Mouse (Mus musculus) lung, embryonic 14.5 days (tissue): ENCODE results near the gene 4921530L21Rik. TPM values are rescaled to one million over a fixed set of nuclear protein-coding genes. Genes with fewer than 3 reads are reported as not detected.
A peak's percentile ranks its signal among the peaks of the same experiment; 100 is the strongest.

ENCODE experiments used
- ATAC-seq: fragments of 200-750 bp; cut with Nextera tagmentation; 2 replicates; pipeline ENCODE4 v1.8.0; 2017; ENCODE audit warnings: mild to moderate bottlenecking, moderate TSS enrichment, moderate library complexity; ENCODE audit not compliant: insufficient read depth
- DNase-seq: peaks from one replicate; pipeline ENCODE4 v3.0.0-alpha.2; 2015
- H3K27ac ChIP-seq: fragments of 300-500 bp; sonication (generic); 2 replicates; pipeline ENCODE4 v1.5.1; 2014; ENCODE audit warnings: low read depth, mild to moderate bottlenecking, moderate library complexity
- H3K27me3 ChIP-seq: fragments of 300-500 bp; sonication (generic); 2 replicates; pipeline ENCODE4 v1.6.1; 2014; ENCODE audit warnings: low read length, control low read depth; ENCODE audit not compliant: insufficient read depth
- H3K36me3 ChIP-seq: fragments of 300-500 bp; sonication (generic); 2 replicates; pipeline ENCODE4 v1.6.1; 2014; ENCODE audit warnings: control low read depth; ENCODE audit not compliant: insufficient read depth
- H3K4me1 ChIP-seq: fragments of 300-500 bp; sonication (generic); 2 replicates; pipeline ENCODE4 v1.6.1; 2014; ENCODE audit warnings: antibody characterized with exemption, control low read depth; ENCODE audit not compliant: insufficient read depth
- H3K4me2 ChIP-seq: fragments of 300-500 bp; sonication (generic); 2 replicates; pipeline ENCODE4 v1.6.1; 2014; ENCODE audit warnings: mild to moderate bottlenecking
- H3K4me3 ChIP-seq: fragments of 300-500 bp; sonication (generic); 2 replicates; pipeline ENCODE4 v1.5.1; 2014; ENCODE audit warnings: low read depth, low read length
- H3K9ac ChIP-seq: fragments of 300-500 bp; sonication (generic); 2 replicates; pipeline ENCODE4 v1.6.1; 2014
- H3K9me3 ChIP-seq: fragments of 300-500 bp; sonication (generic); 2 replicates; pipeline ENCODE4 v1.6.1; 2016; ENCODE audit warnings: low read depth, low read length, control low read depth
- CTCF ChIP-seq: IDR thresholded peaks from 2 replicates; pipeline ENCODE4 v1.5.1; 2016; ENCODE audit warnings: antibody characterized with exemption, low read depth
- WGBS: fragments of 180-500 bp; shearing (Covaris S2); extraction: QIAGEN DNeasy Blood & Tissue Kit; methylation state at CpG from one replicate; pipeline ENCODE4 v1.1.7; 2014; 5-methylcytosine and 5-hydroxymethylcytosine counted together
- polyA plus RNA-seq: library from polyadenylated mRNA; unstranded; fragments of >200 nt; fragmentation: Nextera tagmentation; extraction: Ambion mirVana; gene quantifications from 2 replicates; pipeline ENCODE4 v1.2.1, GENCODE M21; 2014

The 4921530L21Rik gene
- polyA plus RNA-seq: not detected in 2 replicates

DNA sequence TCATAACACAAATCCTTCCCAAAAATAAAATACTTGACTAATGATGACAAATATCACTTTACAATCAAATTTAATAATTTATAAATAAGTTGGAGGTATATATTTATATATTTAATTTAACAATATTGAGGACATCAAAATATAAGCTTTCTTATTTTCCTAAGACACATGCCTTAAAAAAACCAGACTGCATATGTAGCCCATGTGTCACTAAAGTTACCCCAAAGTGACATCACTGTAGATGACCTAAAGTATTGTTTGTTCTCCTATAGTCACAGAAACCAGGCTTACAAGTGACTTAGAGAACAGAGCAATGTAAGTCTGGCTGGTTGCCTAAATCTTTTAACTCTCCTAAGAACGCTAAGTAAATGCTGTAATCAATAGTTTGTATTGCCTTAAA is at the start of gene 4921530L21Rik:
TSS of gene 4921530L21Rik (plus strand) at position 301 of the 400 bp plus-strand sequence.
- no peak for ATAC-seq
- Histone ChIP-seq H3K9ac (no peak within 1 kb of the TSS), H3K4me3 (no peak within 1 kb of the TSS), H3K27me3 (no peaks in the 10 kb centered on the region), H3K4me1 (no peaks in the 10 kb centered on the region), H3K36me3 (no peaks in the 10 kb centered on the region), H3K4me2 (no peak within 1 kb of the TSS), H3K27ac (no peak within 1 kb of the TSS), H3K9me3 (no peaks in the 10 kb centered on the region)
- no peak for TF ChIP-seq CTCF
- no peak for DNase-seq
- 87% methylated on average over 1 of the region's 1 CpGs for WGBS

DNA sequence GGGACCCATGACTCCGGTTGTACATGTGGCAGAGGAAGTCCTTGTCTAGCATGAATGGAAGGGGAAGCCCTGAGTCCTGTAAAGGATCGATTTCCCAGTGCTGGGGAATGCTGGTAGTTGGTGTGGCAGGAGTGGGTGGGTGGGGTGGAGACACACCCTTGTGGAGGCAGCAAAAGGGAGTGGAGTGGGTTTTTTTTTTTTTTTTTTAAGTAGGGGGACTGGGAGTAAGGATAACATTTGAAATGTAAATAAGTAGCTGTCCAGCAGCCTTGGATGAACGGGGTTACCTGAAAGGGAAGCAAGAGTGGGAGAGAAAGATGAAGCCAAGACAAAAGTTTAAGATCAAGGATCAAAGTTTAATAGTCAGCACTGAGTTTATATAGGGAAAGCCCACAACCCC is 47.2 kb upstream of the 4921530L21Rik start:
- Histone ChIP-seq H3K27ac (no peak overlapping the region), H3K4me2 (no peak overlapping the region), H3K4me1 (no peaks in the 10 kb centered on the region), H3K27me3 (no peaks in the 10 kb centered on the region), H3K9me3 (no peaks in the 10 kb centered on the region), H3K9ac (no peak overlapping the region), H3K36me3 (no peaks in the 10 kb centered on the region), H3K4me3 (no peak overlapping the region)
- no peak for DNase-seq
- WGBS: 58% methylated on average over 3 of the region's 3 CpGs
- no peak for ATAC-seq
- TF ChIP-seq CTCF: no peak

DNA sequence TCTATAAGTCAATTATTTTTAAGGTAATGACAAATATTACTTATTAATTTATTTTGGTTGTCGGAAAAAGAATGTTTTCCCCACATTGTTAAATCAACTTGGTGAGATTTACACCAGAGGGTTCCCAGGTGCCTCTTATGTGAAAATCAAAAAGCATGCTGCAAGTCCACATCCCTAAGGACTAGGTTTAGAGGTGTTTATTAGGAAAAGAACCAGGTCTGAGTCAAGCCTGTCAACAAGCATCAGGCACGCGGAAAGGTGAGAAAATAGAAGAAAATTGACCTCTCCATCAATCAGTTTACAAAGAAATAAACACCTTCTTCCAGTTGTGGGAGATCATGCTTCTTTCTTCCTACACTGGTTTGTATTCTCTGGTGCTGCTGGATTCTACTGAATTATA is 18.1 kb upstream of the 4921530L21Rik start:
- 71% methylated on average over 3 of the region's 3 CpGs for WGBS

DNA sequence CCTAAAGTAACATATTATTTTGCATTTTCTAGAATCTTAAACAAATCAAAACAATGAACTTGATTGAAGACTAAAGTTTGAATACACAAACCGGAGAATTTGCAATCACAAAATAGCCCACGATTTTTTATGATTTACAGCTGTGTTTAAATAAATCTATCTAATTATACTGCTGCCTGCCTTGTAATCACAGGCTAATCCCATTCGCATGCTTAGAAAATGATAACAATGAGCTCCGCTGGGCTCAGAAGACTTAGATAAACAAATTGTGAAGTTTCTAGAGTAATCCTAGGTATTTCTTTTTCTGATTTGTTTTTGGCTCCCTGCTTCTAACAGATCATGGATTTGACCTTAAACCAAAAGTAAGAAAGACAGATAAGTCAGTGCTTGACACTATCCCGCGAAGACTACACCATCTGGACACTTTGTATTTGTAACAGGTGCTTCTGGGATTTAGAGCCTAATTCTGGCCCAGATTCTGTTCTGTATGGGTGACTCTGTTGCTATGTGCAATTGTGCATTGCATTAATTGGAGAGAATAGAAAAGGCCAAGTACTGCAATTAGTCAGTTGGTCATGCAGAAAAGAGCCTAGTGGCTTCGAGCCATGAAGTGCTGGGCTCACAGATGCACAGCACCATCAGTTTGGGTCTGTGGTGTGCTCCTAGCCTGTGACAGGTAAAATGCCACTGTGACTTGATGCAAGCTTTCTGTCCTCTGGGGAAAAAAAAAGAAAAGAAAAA is 15.2 kb upstream of the 4921530L21Rik start:
- Histone ChIP-seq H3K27ac (no peak overlapping the region), H3K4me1 (no peaks in the 10 kb centered on the region), H3K9ac (no peak overlapping the region), H3K36me3 (no peaks in the 10 kb centered on the region), H3K9me3 (no peaks in the 10 kb centered on the region), H3K4me3 (no peak overlapping the region), H3K27me3 (no peaks in the 10 kb centered on the region), H3K4me2 (no peak overlapping the region)
- no peak for DNase-seq
- 49% methylated on average over 7 of the region's 7 CpGs for WGBS
- TF ChIP-seq CTCF: no peak
- ATAC-seq: no peak

More for the DNA sequence above, 18.1 kb upstream of the 4921530L21Rik start:
- no peak for TF ChIP-seq CTCF
- Histone ChIP-seq H3K9ac (no peak overlapping the region), H3K4me1 (no peaks in the 10 kb centered on the region), H3K27ac (no peak overlapping the region), H3K4me3 (no peak overlapping the region), H3K27me3 (no peaks in the 10 kb centered on the region), H3K36me3 (no peaks in the 10 kb centered on the region), H3K4me2 (no peak overlapping the region), H3K9me3 (no peaks in the 10 kb centered on the region)
- no peak for ATAC-seq
- DNase-seq: no peak

DNA sequence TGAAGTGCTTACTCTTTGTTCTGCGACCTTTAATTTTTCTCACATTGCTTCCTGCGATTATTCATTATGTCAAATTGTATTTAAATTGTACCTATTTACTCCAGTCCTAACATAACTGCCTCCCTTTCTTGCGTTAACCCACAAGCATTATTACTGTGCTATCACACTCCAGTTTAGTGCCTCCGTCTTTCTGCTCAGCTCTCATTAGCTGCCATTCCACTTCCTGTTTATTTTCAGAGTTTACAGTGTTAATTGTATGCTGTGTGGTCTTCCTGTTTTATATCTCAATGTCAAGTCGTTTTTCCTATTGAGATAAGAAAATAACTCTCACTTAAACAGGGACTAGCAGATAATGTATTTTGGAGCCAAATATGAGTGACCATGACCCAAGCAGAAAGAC is 9.0 kb upstream of the 4921530L21Rik start:
- TF ChIP-seq CTCF: no peak
- 47% methylated on average over 5 of the region's 5 CpGs for WGBS

DNA sequence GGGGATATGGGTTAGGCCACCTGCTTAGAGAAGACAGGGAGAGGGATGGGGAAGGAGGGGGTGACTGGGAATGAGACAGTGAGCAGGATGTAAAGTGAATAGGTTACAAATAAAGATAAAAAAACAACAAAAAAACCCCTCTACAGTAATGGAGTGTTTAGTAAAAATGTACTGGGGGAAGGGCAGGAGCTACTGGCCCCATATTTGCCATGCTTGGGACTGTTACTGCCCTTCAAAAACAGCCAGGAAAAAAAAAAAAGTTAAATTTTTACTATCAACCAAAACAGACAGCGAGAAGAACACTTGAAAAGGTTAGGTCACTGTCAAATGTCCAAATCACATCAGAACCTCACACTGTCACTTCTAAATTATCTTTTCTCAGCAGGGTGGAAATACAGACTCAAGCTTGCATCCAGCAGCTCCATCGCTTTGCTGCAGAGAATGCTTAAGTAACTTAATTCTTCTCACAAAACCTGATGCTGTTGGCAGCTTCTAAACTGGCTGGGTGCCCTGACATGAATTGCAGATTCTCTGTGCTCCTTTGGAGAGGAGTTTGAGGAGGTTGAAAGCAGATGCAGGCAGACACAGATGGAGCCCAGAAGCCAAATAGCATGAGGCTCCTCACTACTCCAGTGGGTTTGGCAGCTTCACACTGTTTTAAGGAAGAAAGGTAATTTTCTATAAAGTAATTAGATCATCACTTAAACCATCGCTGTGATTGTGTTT is 4.1 kb upstream of the 4921530L21Rik start:
- Histone ChIP-seq H3K9ac (no peak overlapping the region), H3K27ac (no peak overlapping the region), H3K4me2 (no peak overlapping the region), H3K9me3 (no peaks in the 10 kb centered on the region), H3K27me3 (no peaks in the 10 kb centered on the region), H3K36me3 (no peaks in the 10 kb centered on the region), H3K4me1 (no peaks in the 10 kb centered on the region), H3K4me3 (no peak overlapping the region)
- no peak for ATAC-seq
- TF ChIP-seq CTCF: no peak
- peak; percentile 21 for DNase-seq
- whole genome bisulfite sequencing: 51% methylated on average over 3 of the region's 3 CpGs

More for the DNA sequence above, 9.0 kb upstream of the 4921530L21Rik start:
- Histone ChIP-seq H3K9me3 (no peaks in the 10 kb centered on the region), H3K4me3 (no peak overlapping the region), H3K36me3 (no peaks in the 10 kb centered on the region), H3K4me2 (no peak overlapping the region), H3K4me1 (no peaks in the 10 kb centered on the region), H3K27ac (no peak overlapping the region), H3K27me3 (no peaks in the 10 kb centered on the region), H3K9ac (no peak overlapping the region)
- peak; percentile 11 for DNase-seq
- ATAC-seq: peak; percentile 62

DNA sequence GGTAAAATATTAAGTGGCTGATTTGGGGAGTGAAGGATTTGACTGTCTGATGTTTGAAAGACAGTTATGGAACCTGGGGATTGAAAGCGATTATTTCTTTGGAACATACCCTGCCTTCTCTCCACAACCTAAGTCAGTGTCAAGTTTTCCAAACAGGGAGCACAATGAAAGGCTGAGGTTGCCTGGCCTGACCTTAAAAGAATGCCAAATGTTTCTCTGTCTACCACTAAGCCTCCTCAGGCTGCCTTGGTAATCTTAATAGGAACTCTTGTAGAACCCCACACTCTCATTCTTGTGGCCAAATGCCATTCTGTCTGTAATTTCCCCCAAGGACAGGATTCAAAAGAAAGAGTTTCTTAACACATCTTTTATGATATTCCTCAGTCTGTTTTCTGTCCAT is 3.5 kb upstream of the 4921530L21Rik start:
- ATAC-seq (no peak), DNase-seq (no peak)
- Histone ChIP-seq H3K27me3 (no peaks in the 10 kb centered on the region), H3K36me3 (no peaks in the 10 kb centered on the region), H3K4me2 (no peak overlapping the region), H3K9me3 (no peaks in the 10 kb centered on the region), H3K4me1 (no peaks in the 10 kb centered on the region), H3K4me3 (no peak overlapping the region), H3K27ac (no peak overlapping the region), H3K9ac (no peak overlapping the region)
- no peak for TF ChIP-seq CTCF
- 84% methylated on average over 1 of the region's 1 CpGs for WGBS
